ENCODE assay signal across 8 mouse cellular contexts in genomic region chr11:34348287-34348918, GRCm38 (mm10). TPM values are rescaled to one million over a fixed set of nuclear protein-coding genes. Genes with fewer than 3 reads are reported as not detected.
DNase-seq lines count a peak whose midpoint lies in the region; ATAC-seq lines count a peak whose summit lies in the region.

No protein-coding gene starts in this region.

- H3K9ac ChIP-seq in heart, embryonic 14.5 days (ENCODE audit: low read length) = no peak overlapping the region
- H3K9ac ChIP-seq in embryonic facial prominence, embryonic 13.5 days = no peak overlapping the region
- H3K9ac ChIP-seq in liver, embryonic 11.5 days (ENCODE audit: low read depth, low read length) = no peak overlapping the region

- no peaks in the 10 kb centered on the region for H3K27me3 ChIP-seq in heart, embryonic 14.5 days (ENCODE audit: control insufficient read depth, insufficient read depth, low read length)
- H3K27me3 ChIP-seq in embryonic facial prominence, embryonic 13.5 days = peaks cover 5% of the 10 kb centered on the region; the same call in 1 of the 2 replicates
- no peaks in the 10 kb centered on the region for H3K27me3 ChIP-seq in liver, embryonic 11.5 days (replicated peaks; ENCODE audit: control insufficient read depth, insufficient read depth, low read length)

- 29% methylated on average over 4 of the region's 4 CpGs for WGBS in heart, embryonic 14.5 days
- 13% methylated on average over 4 of the region's 4 CpGs for WGBS in embryonic facial prominence, embryonic 13.5 days
- 78% methylated on average over 4 of the region's 4 CpGs for WGBS in liver, embryonic 11.5 days

- no peak overlapping the region for H3K4me3 ChIP-seq in heart, embryonic 14.5 days (ENCODE audit: control insufficient read depth in 1 of 2, insufficient read depth in 1 of 2, low read depth in 1 of 2, low read length in 2 of 2)
- no peak overlapping the region for H3K4me3 ChIP-seq in embryonic facial prominence, embryonic 13.5 days
- H3K4me3 ChIP-seq in liver, embryonic 11.5 days (ENCODE audit: low read depth, low read length) = no peak overlapping the region

- H3K9me3 ChIP-seq in heart, embryonic 14.5 days (ENCODE audit: control insufficient read depth, low read length) = no peaks in the 10 kb centered on the region
- no peaks in the 10 kb centered on the region for H3K9me3 ChIP-seq in embryonic facial prominence, embryonic 13.5 days
- no peaks in the 10 kb centered on the region for H3K9me3 ChIP-seq in liver, embryonic 11.5 days (ENCODE audit: control insufficient read depth, low read length)

- peak; percentile 55; the same call in 1 of the 2 replicates for ATAC-seq in heart, embryonic 14.5 days (ENCODE audit: insufficient number of reproducible peaks, insufficient read depth, low FRiP score, low read depth)
- peak; percentile 74; the same call in 1 of the 2 replicates for ATAC-seq in embryonic facial prominence, embryonic 13.5 days (ENCODE audit: insufficient number of reproducible peaks, insufficient read depth, low FRiP score, low TSS enrichment, low read depth)
- ATAC-seq in liver, embryonic 11.5 days (replicated peaks; ENCODE audit: low FRiP score) = no peak

- no peak for DNase-seq in heart, adult 11 months
- DNase-seq in adrenal gland, adult 8-10 months = peak; percentile 29
- peak; percentile 38 to 58 for DNase-seq in kidney, postnatal 36 days
- peak; percentile 42 for DNase-seq in lung, postnatal 14 days
- no peak for DNase-seq in liver, embryonic 11.5 days (ENCODE audit: low spot score)
- DNase-seq in thymus, postnatal 25 days = no peak

- H3K27ac ChIP-seq in heart, embryonic 14.5 days (replicated peaks in 1 of 2; ENCODE audit: control insufficient read depth in 1 of 2, insufficient read depth in 1 of 2, low read depth in 2 of 2, low read length in 2 of 2) = peak overlapping the region; percentile 38 to 41; a peak in 2 of 4 replicates
- H3K27ac ChIP-seq in embryonic facial prominence, embryonic 13.5 days = peak overlapping the region; percentile 77
- H3K27ac ChIP-seq in liver, embryonic 11.5 days (ENCODE audit: low read depth, low read length) = no peak overlapping the region

- no peaks in the 10 kb centered on the region for H3K36me3 ChIP-seq in heart, embryonic 14.5 days (ENCODE audit: control insufficient read depth, insufficient read depth, low read length)
- H3K36me3 ChIP-seq in embryonic facial prominence, embryonic 13.5 days = no peaks in the 10 kb centered on the region
- no peaks in the 10 kb centered on the region for H3K36me3 ChIP-seq in liver, embryonic 11.5 days (ENCODE audit: control insufficient read depth, insufficient read depth, low read length)

- peaks cover 9 to 16% of the 10 kb centered on the region in 2 experiments for H3K4me1 ChIP-seq in heart, embryonic 14.5 days (ENCODE audit: control insufficient read depth in 2 of 2, insufficient read depth in 2 of 2, low read length in 2 of 2)
- H3K4me1 ChIP-seq in embryonic facial prominence, embryonic 13.5 days = peaks cover 40% of the 10 kb centered on the region
- no peaks in the 10 kb centered on the region for H3K4me1 ChIP-seq in liver, embryonic 11.5 days (replicated peaks; ENCODE audit: control insufficient read depth, insufficient read depth, low read length)

- H3K4me2 ChIP-seq in heart, embryonic 14.5 days (ENCODE audit: low read length) = no peak overlapping the region
- no peak overlapping the region for H3K4me2 ChIP-seq in embryonic facial prominence, embryonic 13.5 days
- H3K4me2 ChIP-seq in liver, embryonic 11.5 days = no peak overlapping the region

RNA-seq across cellular contexts. Expression of gene Fam196b, which starts 33.8 kb away (rescaled TPM):
- 0.15 and 0.22 TPM in 2 replicates for polyA plus RNA-seq in heart, embryonic 14.5 days (2014; fragmentation: Nextera tagmentation; extraction: Ambion mirVana)
- total RNA-seq in adrenal gland, adult 8-10 months (2022) = under 1 TPM in 2 of 4 experiments, not detected in 2; 0.06 to 0.11 TPM
- 1.7 and 2.4 TPM in 2 replicates for polyA plus RNA-seq in embryonic facial prominence, embryonic 13.5 days (2015; fragmentation: Nextera tagmentation; extraction: Ambion mirVana)
- 0.25 and 0.27 TPM in 2 replicates for polyA plus RNA-seq in liver, embryonic 11.5 days (2014; fragmentation: Nextera tagmentation; extraction: Ambion mirVana)

Comparison
In these comparisons a context has a peak if more than half of its experiments do, and no peak if none do; other contexts are left out.
1. DNase-seq: peak in adrenal gland, adult 8-10 months (single experiment), kidney, postnatal 36 days (2 of 2) and lung, postnatal 14 days (single experiment); none in heart, adult 11 months (single experiment), liver, embryonic 11.5 days (single experiment) and thymus, postnatal 25 days (single experiment).